Mouse (Mus musculus) stomach, postnatal 0 days (tissue): ENCODE measurements around the gene Plekha7.

Experiments
- CTCF ChIP-seq: IDR thresholded peaks from 2 replicates; pipeline ENCODE4 v1.5.1; 2016; ENCODE audit warnings: antibody characterized with exemption, low read depth, mild to moderate bottlenecking, moderate library complexity
- EP300 ChIP-seq: optimal IDR thresholded peaks from 2 replicates; pipeline ENCODE3; 2016; ENCODE audit warnings: antibody characterized with exemption

GRCm38 (mm10) chr7:116223010-116223783 is 85.0 kb downstream of the Plekha7 start:
- TF ChIP-seq CTCF (no peak), EP300 (no peak)
